Mouse (Mus musculus) small intestine, adult 2 months (tissue): Measurements from ENCODE around the gene Otulin. TPM values are rescaled to one million over a fixed set of nuclear protein-coding genes. Genes with fewer than 3 reads are reported as not detected.
A peak's percentile ranks its signal among the peaks of the same experiment; 100 is the strongest.

Experiments
- H3K27ac ChIP-seq: fragments of 200-500 bp; 2 replicates; pipeline ENCODE4 v1.5.1; 2012; ENCODE audit warnings: low read depth, low read length, control low read depth, inconsistent platforms; ENCODE audit not compliant: insufficient read depth
- H3K27me3 ChIP-seq: fragments of 200-500 bp; 2 replicates; pipeline ENCODE4 v1.6.1; 2012; ENCODE audit warnings: mild to moderate bottlenecking, moderate library complexity, low read length, inconsistent platforms; ENCODE audit not compliant: control insufficient read depth, insufficient read depth
- H3K36me3 ChIP-seq: fragments of 200-500 bp; 2 replicates; pipeline ENCODE4 v1.6.1; 2012; ENCODE audit warnings: mild to moderate bottlenecking, low read length, control low read depth, inconsistent platforms; ENCODE audit not compliant: control insufficient read depth, insufficient read depth
- H3K4me1 ChIP-seq: fragments of 200-500 bp; 2 replicates; pipeline ENCODE4 v1.6.1; 2012; ENCODE audit warnings: low read length, inconsistent platforms, mixed read lengths; ENCODE audit not compliant: control insufficient read depth, insufficient read depth, insufficient read length
- H3K4me3 ChIP-seq: fragments of 200-500 bp; 2 replicates; pipeline ENCODE4 v1.5.1; 2012; ENCODE audit warnings: low read depth, mild to moderate bottlenecking, control low read depth, inconsistent platforms, low read length, moderate library complexity
- CTCF ChIP-seq: fragments of 200-500 bp; IDR thresholded peaks from 2 replicates; pipeline ENCODE4 v1.5.1; 2012; ENCODE audit warnings: low read depth, mild to moderate bottlenecking, control low read depth, inconsistent platforms, low read length, moderate library complexity, mixed read lengths; ENCODE audit not compliant: insufficient replicate concordance, insufficient read length; ENCODE audit errors: extremely low read depth
- POLR2A ChIP-seq: fragments of 200-500 bp; IDR thresholded peaks from 2 replicates; pipeline ENCODE4 v1.6.1; 2012; ENCODE audit warnings: low read depth, mild to moderate bottlenecking, control low read depth, inconsistent platforms, low read length, moderate library complexity
- WGBS: fragments of 180-500 bp; shearing (Covaris S2); methylation state at CpG from one replicate; pipeline ENCODE4 v1.1.7; 2018; 5-methylcytosine and 5-hydroxymethylcytosine counted together
- polyA plus RNA-seq: library from polyadenylated mRNA; depleted of rRNA; stranded (reverse); fragments of >200 nt; gene quantifications from 2 replicates; pipeline ENCODE4 v1.2.3, GENCODE M21; 2012

The Otulin gene
- polyA plus RNA-seq, 1 experiment = 31.8 TPM

DNA sequence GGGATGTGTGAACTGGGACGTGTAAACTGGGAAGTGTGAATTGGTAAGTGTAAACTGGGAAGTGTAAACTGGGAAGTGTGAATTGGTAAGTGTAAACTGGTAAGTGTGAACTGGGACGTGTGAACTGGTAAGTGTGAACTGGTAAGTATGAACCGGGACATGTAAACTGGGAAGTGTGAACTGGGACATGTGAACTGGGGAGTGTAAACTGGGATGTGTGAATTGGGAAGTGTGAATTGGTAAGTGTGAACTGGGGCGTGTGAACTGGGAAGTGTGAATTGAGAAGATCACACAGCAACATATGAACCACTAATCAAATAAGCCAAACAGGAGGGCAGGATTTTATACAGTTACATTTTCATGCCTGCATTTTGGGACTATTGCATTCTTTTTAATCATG lies 27.9 kb upstream of the Otulin start:
- no peak for TF ChIP-seq POLR2A
- no peak for TF ChIP-seq CTCF
- WGBS = 87% methylated on average over 4 of the region's 4 CpGs
- no peak overlapping the region for H3K27ac ChIP-seq
- no peak overlapping the region for H3K4me3 ChIP-seq
- H3K4me1 ChIP-seq = no peaks in the 10 kb centered on the region
- no peaks in the 10 kb centered on the region for H3K27me3 ChIP-seq
- no peaks in the 10 kb centered on the region for H3K36me3 ChIP-seq

DNA sequence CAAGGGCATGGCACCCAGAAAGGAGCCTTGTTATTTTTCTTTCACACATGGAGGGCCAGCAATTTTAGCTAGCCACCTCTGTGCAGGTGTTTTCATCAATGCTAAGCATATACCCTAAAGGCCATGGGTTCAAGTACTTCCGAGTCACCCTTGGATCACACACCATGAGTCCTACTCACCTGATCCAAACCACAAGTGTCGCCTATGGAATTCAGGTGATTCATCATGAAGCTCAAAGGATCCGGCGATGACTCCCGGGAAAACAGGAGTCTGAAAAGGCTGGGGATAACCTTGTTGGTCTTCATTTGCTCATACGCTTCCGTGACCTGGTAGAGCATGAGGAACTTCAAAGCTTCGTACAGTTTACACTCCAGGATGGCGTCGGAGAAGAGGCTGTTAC lies 27.4 kb upstream of the Otulin start:
- Histone ChIP-seq H3K4me3 (no peak overlapping the region), H3K27ac (no peak overlapping the region), H3K36me3 (no peaks in the 10 kb centered on the region), H3K4me1 (no peaks in the 10 kb centered on the region), H3K27me3 (no peaks in the 10 kb centered on the region)
- WGBS = 95% methylated on average over 10 of the region's 10 CpGs
- TF ChIP-seq POLR2A (no peak), CTCF (no peak)

DNA sequence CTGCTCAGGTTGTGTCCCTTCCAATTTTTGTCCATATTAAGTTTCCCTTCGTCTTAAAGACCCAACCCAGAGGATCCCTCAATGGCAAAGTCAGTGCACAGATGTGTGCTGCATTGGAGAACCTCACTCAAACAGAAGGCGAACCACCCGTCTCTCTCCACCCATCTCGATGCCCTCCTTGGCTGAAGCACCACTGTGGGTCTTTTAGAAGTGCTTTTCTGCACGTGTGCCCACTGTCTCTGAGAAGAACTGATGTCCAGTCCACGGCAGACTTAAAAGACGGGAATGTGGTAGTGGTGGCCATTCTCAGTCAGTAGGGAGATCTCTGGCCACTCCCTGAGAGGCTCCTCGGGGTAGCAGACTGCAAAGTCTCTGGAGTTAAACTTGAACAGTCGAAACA lies 26.1 kb upstream of the Otulin start:
- Histone ChIP-seq H3K4me3 (no peak overlapping the region), H3K36me3 (no peaks in the 10 kb centered on the region), H3K27ac (no peak overlapping the region), H3K27me3 (no peaks in the 10 kb centered on the region), H3K4me1 (no peaks in the 10 kb centered on the region)
- WGBS = 80% methylated on average over 9 of the region's 9 CpGs
- TF ChIP-seq POLR2A = no peak
- no peak for TF ChIP-seq CTCF

DNA sequence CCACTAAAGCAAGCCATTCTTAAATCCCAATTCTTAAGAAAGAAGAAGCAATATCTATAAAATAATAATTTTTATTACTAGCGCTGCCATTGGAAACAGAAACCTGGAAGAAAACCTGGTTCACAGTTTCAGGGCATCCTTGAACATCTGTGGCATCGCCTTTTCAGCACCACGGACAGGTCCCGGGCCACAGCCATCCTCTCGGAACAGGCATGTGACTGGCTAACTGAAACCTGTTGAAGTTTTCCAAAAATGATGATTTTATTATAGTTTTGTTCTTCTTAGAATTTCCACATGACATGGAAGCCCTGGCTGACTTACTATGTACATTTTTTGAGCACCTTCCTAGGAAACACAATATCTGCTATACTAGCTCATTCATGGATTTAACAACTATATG lies 24.5 kb upstream of the Otulin start:
- Histone ChIP-seq H3K36me3 (no peaks in the 10 kb centered on the region), H3K27me3 (no peaks in the 10 kb centered on the region), H3K4me3 (no peak overlapping the region), H3K27ac (no peak overlapping the region), H3K4me1 (no peaks in the 10 kb centered on the region)
- TF ChIP-seq POLR2A (no peak), CTCF (no peak)
- WGBS = 17% methylated on average over 5 of the region's 5 CpGs

DNA sequence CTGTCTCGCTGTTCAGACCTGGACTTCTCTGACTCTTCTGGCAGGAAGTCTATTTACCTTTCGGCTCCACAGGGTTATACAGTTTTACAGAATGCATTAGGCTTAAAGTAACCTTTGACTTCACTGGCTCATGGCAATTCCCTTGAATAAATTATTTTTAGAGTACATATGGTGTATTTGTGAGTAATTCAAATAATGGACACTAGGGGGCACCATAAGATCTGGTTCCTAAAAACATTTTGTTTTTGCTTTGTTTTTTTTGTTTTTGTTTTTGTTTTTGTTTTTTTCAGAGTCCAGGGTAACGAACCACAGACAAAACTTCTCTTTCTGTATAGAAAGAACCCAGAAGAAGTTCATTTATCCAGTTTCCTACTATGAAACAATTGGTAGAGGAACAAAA lies 17.2 kb upstream of the Otulin start:
- Histone ChIP-seq H3K27me3 (no peaks in the 10 kb centered on the region), H3K36me3 (no peaks in the 10 kb centered on the region), H3K27ac (no peak overlapping the region), H3K4me1 (no peaks in the 10 kb centered on the region), H3K4me3 (no peak overlapping the region)
- TF ChIP-seq POLR2A (no peak), CTCF (no peak)
- 36% methylated on average over 3 of the region's 3 CpGs for WGBS

DNA sequence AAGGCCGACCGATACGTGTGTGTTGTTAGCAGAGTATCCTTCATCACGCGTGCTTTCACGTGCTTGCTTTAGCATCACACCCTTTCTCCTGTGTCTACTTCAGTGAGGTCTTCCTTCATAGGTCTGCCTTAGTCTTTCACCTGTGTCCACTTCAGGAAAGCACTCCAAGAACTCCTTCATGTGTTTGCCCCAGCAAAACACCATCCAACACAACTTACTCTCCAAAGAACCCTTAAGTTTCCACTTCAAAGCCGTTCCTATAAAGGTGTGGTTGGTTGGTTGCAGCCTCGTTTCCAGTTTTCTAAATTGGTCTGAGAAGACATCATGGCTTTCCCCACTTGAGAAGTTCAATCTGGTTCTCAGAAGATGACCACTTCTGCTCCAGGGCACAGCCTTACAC lies 16.2 kb upstream of the Otulin start:
- Histone ChIP-seq H3K4me1 (no peaks in the 10 kb centered on the region), H3K36me3 (no peaks in the 10 kb centered on the region), H3K27ac (no peak overlapping the region), H3K4me3 (no peak overlapping the region), H3K27me3 (no peaks in the 10 kb centered on the region)
- 89% methylated on average over 8 of the region's 8 CpGs for WGBS
- TF ChIP-seq CTCF (no peak), POLR2A (no peak)

DNA sequence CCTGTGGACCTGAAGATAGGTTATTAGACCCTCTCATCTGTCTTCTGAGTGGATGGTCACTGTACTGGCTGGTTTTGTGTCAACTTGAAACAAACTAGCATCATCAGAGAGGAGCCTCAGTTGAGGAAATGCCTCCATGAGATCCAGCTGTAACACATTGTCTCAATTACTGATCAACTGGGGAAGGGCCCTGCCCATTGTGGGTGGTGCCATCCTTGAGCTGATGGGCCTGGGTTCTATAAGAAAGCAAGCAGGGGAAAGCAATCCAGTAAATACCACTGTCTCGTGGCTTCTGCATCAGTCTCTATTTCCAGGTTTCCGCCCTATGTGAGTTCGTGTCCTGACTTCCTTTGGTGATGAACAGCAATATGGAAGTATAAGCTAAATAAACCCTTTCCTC lies 14.8 kb upstream of the Otulin start:
- no peaks in the 10 kb centered on the region for H3K36me3 ChIP-seq
- no peak for TF ChIP-seq POLR2A
- no peak for TF ChIP-seq CTCF
- H3K27ac ChIP-seq = no peak overlapping the region
- 80% methylated on average over 3 of the region's 3 CpGs for WGBS
- H3K4me1 ChIP-seq = no peaks in the 10 kb centered on the region
- H3K27me3 ChIP-seq = no peaks in the 10 kb centered on the region
- H3K4me3 ChIP-seq = no peak overlapping the region

DNA sequence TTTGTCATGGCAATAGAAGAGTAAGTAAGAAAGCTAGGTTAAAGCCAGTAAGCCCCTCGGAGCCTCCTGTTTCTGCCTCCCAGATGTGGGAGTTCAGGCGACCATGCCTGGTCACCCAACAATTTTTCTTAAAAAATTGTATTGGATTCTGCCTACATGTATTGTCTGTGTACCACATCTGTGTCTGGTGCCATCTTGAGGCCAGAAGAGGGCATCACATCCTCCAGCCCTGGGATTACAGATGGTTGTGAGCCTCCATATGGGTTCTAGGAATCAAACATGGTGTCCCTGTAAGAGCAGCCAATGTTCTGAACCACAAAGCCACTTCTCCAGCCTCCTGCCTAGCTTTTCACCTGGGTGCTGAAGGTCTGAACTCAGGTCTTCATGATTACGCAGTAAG lies 12.4 kb upstream of the Otulin start:
- no peak for TF ChIP-seq POLR2A
- peak; percentile 60; the same call in 1 of the 2 replicates for TF ChIP-seq CTCF
- Histone ChIP-seq H3K36me3 (no peaks in the 10 kb centered on the region), H3K4me3 (no peak overlapping the region), H3K27ac (no peak overlapping the region), H3K4me1 (no peaks in the 10 kb centered on the region), H3K27me3 (no peaks in the 10 kb centered on the region)
- 87% methylated on average over 3 of the region's 3 CpGs for WGBS
